Mouse (Mus musculus) heart, embryonic 15.5 days (tissue): ENCODE data around the gene Npl. TPM values are rescaled to one million over a fixed set of nuclear protein-coding genes. Genes with fewer than 3 reads are reported as not detected.
A peak's percentile ranks its signal among the peaks of the same experiment; 100 is the strongest.

Source experiments
- ATAC-seq: fragments of 200-750 bp; cut with Nextera tagmentation; replicated peaks from 2 replicates; pipeline ENCODE4 v1.8.0; 2017; ENCODE audit warnings: low read depth, moderate TSS enrichment; ENCODE audit not compliant: insufficient number of reproducible peaks, insufficient read depth, low FRiP score
- H3K27ac ChIP-seq: fragments of 300-500 bp; sonication (generic); 2 replicates; pipeline ENCODE4 v1.5.1; 2015; ENCODE audit warnings: mild to moderate bottlenecking, inconsistent platforms
- H3K27me3 ChIP-seq: fragments of 300-500 bp; sonication (generic); 2 replicates; pipeline ENCODE4 v1.6.1; 2015; ENCODE audit warnings: inconsistent platforms
- H3K36me3 ChIP-seq: fragments of 300-500 bp; sonication (generic); 2 replicates; pipeline ENCODE4 v1.6.1; 2015; ENCODE audit warnings: mild to moderate bottlenecking, inconsistent platforms
- H3K4me1 ChIP-seq: fragments of 300-500 bp; sonication (generic); replicated peaks from 2 replicates; pipeline ENCODE4 v1.6.1; 2015; ENCODE audit warnings: inconsistent platforms
- H3K4me2 ChIP-seq: fragments of 300-500 bp; sonication (generic); 2 replicates; pipeline ENCODE4 v1.6.1; 2015; ENCODE audit warnings: inconsistent platforms, mild to moderate bottlenecking, moderate library complexity
- H3K4me3 ChIP-seq: fragments of 300-500 bp; sonication (generic); 2 replicates; pipeline ENCODE4 v1.5.1; 2015; ENCODE audit warnings: mild to moderate bottlenecking, inconsistent platforms
- H3K9ac ChIP-seq: fragments of 300-500 bp; sonication (generic); 2 replicates; pipeline ENCODE4 v1.6.1; 2015; ENCODE audit warnings: mild to moderate bottlenecking, inconsistent platforms
- H3K9me3 ChIP-seq: fragments of 300-500 bp; sonication (generic); replicated peaks from 2 replicates; pipeline ENCODE4 v1.6.1; 2016; ENCODE audit warnings: inconsistent platforms
- WGBS: fragments of 180-500 bp; shearing (Covaris S2); methylation state at CpG from one replicate; pipeline ENCODE4 v1.1.7; 2015; ENCODE audit warnings: mixed read lengths; 5-methylcytosine and 5-hydroxymethylcytosine counted together
- polyA plus RNA-seq: library from polyadenylated mRNA; unstranded; fragments of >200 nt; fragmentation: Nextera tagmentation; extraction: Ambion mirVana; gene quantifications from 2 replicates; pipeline ENCODE4 v1.2.1, GENCODE M21; 2015

Npl gene
- polyA plus RNA-seq, 1 experiment from 2014 or later, result 5.2 TPM

- Histone ChIP-seq H3K27ac (no peak overlapping the region), H3K9me3 (no peaks in the 10 kb centered on the region), H3K4me2 (no peak overlapping the region), H3K36me3 (no peaks in the 10 kb centered on the region), H3K9ac (no peak overlapping the region), H3K4me1 (no peaks in the 10 kb centered on the region), H3K27me3 (no peaks in the 10 kb centered on the region), H3K4me3 (no peak overlapping the region)
- WGBS, result 67% methylated on average over 6 of the region's 6 CpGs
- ATAC-seq, result no peak
These were observed 43.6 kb downstream of the Npl start for GRCm38 (mm10) chr1:153506266-153506665.

- Histone ChIP-seq H3K4me2 (no peak overlapping the region), H3K27me3 (no peaks in the 10 kb centered on the region), H3K36me3 (no peaks in the 10 kb centered on the region), H3K9ac (no peak overlapping the region), H3K27ac (no peak overlapping the region), H3K4me1 (no peaks in the 10 kb centered on the region), H3K4me3 (no peak overlapping the region), H3K9me3 (no peaks in the 10 kb centered on the region)
- no peak for ATAC-seq
- 39% methylated on average over 5 of the region's 5 CpGs for WGBS
These were observed 48.1 kb downstream of the Npl start for GRCm38 (mm10) chr1:153501644-153502321.

GRCm38 (mm10) chr1:153500030-153500429, 49.8 kb downstream of the Npl start:
- Histone ChIP-seq H3K27ac (no peak overlapping the region), H3K4me1 (no peaks in the 10 kb centered on the region), H3K36me3 (no peaks in the 10 kb centered on the region), H3K9ac (no peak overlapping the region), H3K4me2 (no peak overlapping the region), H3K4me3 (no peak overlapping the region), H3K9me3 (no peaks in the 10 kb centered on the region), H3K27me3 (no peaks in the 10 kb centered on the region)
- 80% methylated on average over 9 of the region's 9 CpGs for WGBS
- ATAC-seq, result no peak

GRCm38 (mm10) chr1:153496030-153496429, 53.8 kb downstream of the Npl start:
- ATAC-seq, result no peak
- WGBS, result 74% methylated on average over 3 of the region's 3 CpGs
- no peak overlapping the region for H3K4me2 ChIP-seq
- H3K4me3 ChIP-seq, result no peak overlapping the region
- H3K9ac ChIP-seq, result no peak overlapping the region
- no peaks in the 10 kb centered on the region for H3K36me3 ChIP-seq
- H3K9me3 ChIP-seq, result no peaks in the 10 kb centered on the region
- H3K27me3 ChIP-seq, result no peaks in the 10 kb centered on the region
- no peak overlapping the region for H3K27ac ChIP-seq
- H3K4me1 ChIP-seq, result no peaks in the 10 kb centered on the region

GRCm38 (mm10) chr1:153493931-153494330, 55.9 kb downstream of the Npl start:
- no peak for ATAC-seq
- Histone ChIP-seq H3K27me3 (no peaks in the 10 kb centered on the region), H3K27ac (no peak overlapping the region), H3K4me2 (no peak overlapping the region), H3K9ac (no peak overlapping the region), H3K4me3 (no peak overlapping the region), H3K4me1 (no peaks in the 10 kb centered on the region), H3K36me3 (no peaks in the 10 kb centered on the region), H3K9me3 (no peaks in the 10 kb centered on the region)
- WGBS, result 34% methylated on average over 6 of the region's 6 CpGs

- no peak overlapping the region for H3K4me2 ChIP-seq
- WGBS, result 36% methylated on average over 4 of the region's 4 CpGs
- H3K4me1 ChIP-seq, result no peaks in the 10 kb centered on the region
- no peak overlapping the region for H3K9ac ChIP-seq
- no peaks in the 10 kb centered on the region for H3K27me3 ChIP-seq
- H3K27ac ChIP-seq, result no peak overlapping the region
- no peaks in the 10 kb centered on the region for H3K9me3 ChIP-seq
- no peak overlapping the region for H3K4me3 ChIP-seq
- no peak for ATAC-seq
- no peaks in the 10 kb centered on the region for H3K36me3 ChIP-seq
These were observed 56.5 kb downstream of the Npl start for GRCm38 (mm10) chr1:153493338-153493737.

- no peak overlapping the region for H3K4me3 ChIP-seq
These were observed 58.0 kb downstream of the Npl start for GRCm38 (mm10) chr1:153491822-153492221.

GRCm38 (mm10) chr1:153491345-153491744, 58.5 kb downstream of the Npl start:
- H3K27ac ChIP-seq, result no peak overlapping the region
- H3K36me3 ChIP-seq, result no peaks in the 10 kb centered on the region
- no peak overlapping the region for H3K4me3 ChIP-seq
- no peak overlapping the region for H3K4me2 ChIP-seq
- no peaks in the 10 kb centered on the region for H3K27me3 ChIP-seq
- ATAC-seq, result no peak
- H3K9ac ChIP-seq, result no peak overlapping the region
- peaks cover under 1% of the 10 kb centered on the region for H3K4me1 ChIP-seq
- WGBS, result 83% methylated on average over 2 of the region's 2 CpGs
- no peaks in the 10 kb centered on the region for H3K9me3 ChIP-seq

More at GRCm38 (mm10) chr1:153491822-153492221, 58.0 kb downstream of the Npl start:
- H3K9ac ChIP-seq, result no peak overlapping the region
- no peak overlapping the region for H3K4me2 ChIP-seq
- WGBS, result 90% methylated on average over 1 of the region's 1 CpGs
- no peak overlapping the region for H3K27ac ChIP-seq
- no peaks in the 10 kb centered on the region for H3K27me3 ChIP-seq
- ATAC-seq, result no peak
- H3K4me1 ChIP-seq, result no peaks in the 10 kb centered on the region
- no peaks in the 10 kb centered on the region for H3K9me3 ChIP-seq
- H3K36me3 ChIP-seq, result no peaks in the 10 kb centered on the region

GRCm38 (mm10) chr1:153489963-153490362, 59.9 kb downstream of the Npl start:
- no peak overlapping the region for H3K27ac ChIP-seq
- H3K9ac ChIP-seq, result no peak overlapping the region
- no peaks in the 10 kb centered on the region for H3K27me3 ChIP-seq
- no peak overlapping the region for H3K4me2 ChIP-seq
- 81% methylated on average over 4 of the region's 4 CpGs for WGBS
- peaks cover 12% of the 10 kb centered on the region for H3K4me1 ChIP-seq
- H3K9me3 ChIP-seq, result no peaks in the 10 kb centered on the region
- no peak overlapping the region for H3K4me3 ChIP-seq
- ATAC-seq, result no peak
- no peaks in the 10 kb centered on the region for H3K36me3 ChIP-seq

GRCm38 (mm10) chr1:153489540-153489939, 60.3 kb downstream of the Npl start:
- Histone ChIP-seq H3K36me3 (no peaks in the 10 kb centered on the region), H3K9me3 (no peaks in the 10 kb centered on the region), H3K27me3 (no peaks in the 10 kb centered on the region), H3K27ac (no peak overlapping the region), H3K4me1 (peaks cover 16% of the 10 kb centered on the region), H3K4me2 (no peak overlapping the region), H3K9ac (no peak overlapping the region), H3K4me3 (no peak overlapping the region)
- 61% methylated on average over 2 of the region's 2 CpGs for WGBS
- ATAC-seq, result no peak

- H3K36me3 ChIP-seq, result no peaks in the 10 kb centered on the region
- H3K4me1 ChIP-seq, result peaks cover 21% of the 10 kb centered on the region
- no peaks in the 10 kb centered on the region for H3K27me3 ChIP-seq
- no peak for ATAC-seq
- H3K4me2 ChIP-seq, result no peak overlapping the region
- WGBS, result 49% methylated on average over 7 of the region's 7 CpGs
- H3K9ac ChIP-seq, result no peak overlapping the region
- no peak overlapping the region for H3K27ac ChIP-seq
- no peaks in the 10 kb centered on the region for H3K9me3 ChIP-seq
- no peak overlapping the region for H3K4me3 ChIP-seq
These were observed 60.7 kb downstream of the Npl start for GRCm38 (mm10) chr1:153489132-153489531.

GRCm38 (mm10) chr1:153487500-153487879, 62.4 kb downstream of the Npl start, which contains the start of gene Dhx9:
TSS of gene Dhx9 (minus strand) at chr1:153487660.
- Histone ChIP-seq H3K9ac (peak within 1 kb of the TSS; percentile 99), H3K4me3 (peak within 1 kb of the TSS; percentile 99), H3K4me1 (peaks cover 26% of the 10 kb centered on the region), H3K36me3 (peaks cover 3% of the 10 kb centered on the region; the same call in 1 of the 2 replicates), H3K27ac (peak within 1 kb of the TSS; percentile 88), H3K27me3 (no peaks in the 10 kb centered on the region), H3K4me2 (peak within 1 kb of the TSS; percentile 62), H3K9me3 (no peaks in the 10 kb centered on the region)
- ATAC-seq, result peak; percentile 88
- WGBS, result under 1% methylated on average over 35 of the region's 35 CpGs
